ENCODE assay signal across 25 mouse cellular contexts in the genomic region with DNA sequence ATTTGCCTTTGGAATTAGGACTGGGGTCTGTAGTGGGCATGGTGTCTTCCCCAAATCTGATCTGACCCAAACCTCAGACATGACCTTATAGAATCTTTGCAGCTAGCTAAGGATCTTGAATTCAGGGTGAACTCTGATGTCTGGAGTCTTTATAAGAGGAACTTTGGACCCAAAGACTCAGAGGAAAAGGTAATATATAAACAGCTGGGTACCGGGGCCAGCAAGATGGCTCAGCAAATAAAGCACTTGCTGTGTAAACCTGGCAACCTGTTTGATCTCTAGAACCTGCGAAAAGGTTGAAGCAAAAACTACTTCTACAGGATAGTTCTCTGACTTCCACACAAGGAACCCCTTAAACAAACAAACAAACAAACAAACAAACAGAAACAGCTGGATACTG. TPM values are rescaled to one million over a fixed set of nuclear protein-coding genes. Genes with fewer than 3 reads are reported as not detected.
A peak's percentile ranks its signal among the peaks of the same experiment; 100 is the strongest.
DNase-seq lines count a peak whose midpoint lies in the region; ATAC-seq lines count a peak whose summit lies in the region.
"Had no signal": no experiment of that assay in that cellular context is flagged by ENCODE, and none has a peak within 500 bp of the region (broad histone marks: within the 10 kb centered on the region; RNA-seq: fewer than 3 reads in every experiment).

No protein-coding gene starts in this region.

- H3K36me3 ChIP-seq in lung, embryonic 16.5 days (ENCODE audit: control insufficient read depth, insufficient read depth, low read length): no peaks in the 10 kb centered on the region
- H3K36me3 ChIP-seq in stomach, embryonic 14.5 days (ENCODE audit: control insufficient read depth, insufficient read depth, low read length): no peaks in the 10 kb centered on the region
- H3K36me3 ChIP-seq: embryonic facial prominence, embryonic 12.5 days; heart, embryonic 15.5 days; hindbrain, embryonic 15.5 days; limb, embryonic 10.5 days; midbrain, embryonic 12.5 days had no signal

- 0 out of 2 replicates have a peak overlapping the region, but pooled peaks have one; percentile 11 for H3K9ac ChIP-seq in lung, embryonic 16.5 days (ENCODE audit: low read length)
- no peak overlapping the region for H3K9ac ChIP-seq in stomach, embryonic 14.5 days (replicated peaks; ENCODE audit: low read depth, low read length)
- H3K9ac ChIP-seq: embryonic facial prominence, embryonic 12.5 days; forebrain, embryonic 13.5 days; heart, embryonic 15.5 days; hindbrain, embryonic 15.5 days; midbrain, embryonic 12.5 days had no signal

- H3K27me3 ChIP-seq in lung, embryonic 16.5 days (ENCODE audit: control insufficient read depth, insufficient read depth, low read depth, low read length): no peaks in the 10 kb centered on the region
- no peaks in the 10 kb centered on the region for H3K27me3 ChIP-seq in stomach, embryonic 14.5 days (ENCODE audit: control insufficient read depth, insufficient read depth, low read length)
- H3K27me3 ChIP-seq: embryonic facial prominence, embryonic 12.5 days; forebrain, embryonic 13.5 days; heart, embryonic 15.5 days; hindbrain, embryonic 15.5 days; midbrain, embryonic 12.5 days; Patski had no signal

- H3K4me3 ChIP-seq in lung, embryonic 16.5 days (ENCODE audit: low read length): no peak overlapping the region
- no peak overlapping the region for H3K4me3 ChIP-seq in stomach, embryonic 14.5 days (ENCODE audit: low read depth, low read length)
- H3K4me3 ChIP-seq: embryonic facial prominence, embryonic 12.5 days; erythroblast, embryonic 14.5 days; forebrain, embryonic 13.5 days; heart, embryonic 15.5 days; hindbrain, embryonic 15.5 days; limb, embryonic 10.5 days; midbrain, embryonic 12.5 days had no signal

- no peaks in the 10 kb centered on the region for H3K9me3 ChIP-seq in lung, embryonic 16.5 days (ENCODE audit: control insufficient read depth, low read length)
- no peaks in the 10 kb centered on the region for H3K9me3 ChIP-seq in stomach, embryonic 14.5 days (ENCODE audit: control insufficient read depth, low read depth, low read length)
- H3K9me3 ChIP-seq: embryonic facial prominence, embryonic 12.5 days; forebrain, embryonic 13.5 days; heart, embryonic 15.5 days; hindbrain, embryonic 15.5 days; limb, embryonic 10.5 days; midbrain, embryonic 12.5 days had no signal

- WGBS in lung, embryonic 16.5 days: 76% methylated on average over 2 of the region's 2 CpGs
- WGBS in stomach, embryonic 14.5 days: 61% methylated on average over 2 of the region's 2 CpGs

- peaks cover 32% of the 10 kb centered on the region for H3K4me1 ChIP-seq in lung, embryonic 16.5 days (replicated peaks; ENCODE audit: control insufficient read depth, insufficient read depth, low read length)
- peaks cover 18% of the 10 kb centered on the region for H3K4me1 ChIP-seq in stomach, embryonic 14.5 days (ENCODE audit: control insufficient read depth, insufficient read depth, low read length)

- ATAC-seq in lung, embryonic 16.5 days (ENCODE audit: low read depth): no peak
- 0 out of 2 replicates have a peak, but pooled peaks have one; percentile 33 for ATAC-seq in stomach, embryonic 14.5 days (ENCODE audit: insufficient number of reproducible peaks, insufficient read depth, low FRiP score, low read depth)
- ATAC-seq: forebrain, embryonic 13.5 days; Patski had no signal

- peak; percentile 17 for DNase-seq in cerebellum, adult 9-10 months
- DNase-seq in cerebellum, adult 9-11 months: no peak
- no peak for DNase-seq in lung, postnatal 36 days
- DNase-seq in kidney, postnatal 14 days: peak; percentile 49
- DNase-seq in urinary bladder, adult 18-20 months (ENCODE audit: low spot score in 2 of 2): no peak
- DNase-seq in thymus, postnatal 4 days: no peak
- DNase-seq: adrenal gland, adult 8-10 months; cerebellum, adult 8-10 months; gastrocnemius, postnatal 14 days; heart, adult 18-20 months; heart, postnatal 4 days; lung, adult 2 months; lung, postnatal 4 days; thymus, postnatal 25 days had no signal

- H3K4me2 ChIP-seq in lung, embryonic 16.5 days (ENCODE audit: low read depth, low read length): no peak overlapping the region
- H3K4me2 ChIP-seq in stomach, embryonic 14.5 days (replicated peaks; ENCODE audit: low read depth, low read length): no peak overlapping the region
- H3K4me2 ChIP-seq: embryonic facial prominence, embryonic 12.5 days; forebrain, embryonic 13.5 days; heart, embryonic 15.5 days; hindbrain, embryonic 15.5 days; liver, embryonic 11.5 days; midbrain, embryonic 12.5 days had no signal

- H3K27ac ChIP-seq in lung, embryonic 16.5 days (ENCODE audit: low read length): no peak overlapping the region
- H3K27ac ChIP-seq in stomach, embryonic 14.5 days (ENCODE audit: low read length): no peak overlapping the region
- H3K27ac ChIP-seq: embryonic facial prominence, embryonic 12.5 days; forebrain, embryonic 13.5 days; heart, embryonic 15.5 days; hindbrain, embryonic 15.5 days; limb, embryonic 10.5 days; midbrain, embryonic 12.5 days had no signal

RNA-seq across cellular contexts. Expression of gene Dgkd, which starts 5.4 kb away (rescaled TPM):
- polyA plus RNA-seq in lung, embryonic 16.5 days (2015; fragmentation: Nextera tagmentation; extraction: Ambion mirVana): 32.9 and 33.9 TPM in 2 replicates
- polyA plus RNA-seq in stomach, embryonic 14.5 days (2014; fragmentation: Nextera tagmentation; extraction: Ambion mirVana): 31.0 and 35.1 TPM in 2 replicates

RNA-seq across cellular contexts. Expression of gene Sag, which starts 55.0 kb away (rescaled TPM):
- polyA plus RNA-seq in lung, embryonic 16.5 days (2015; fragmentation: Nextera tagmentation; extraction: Ambion mirVana): 1.1 and 1.2 TPM in 2 replicates
- 2.6 and 2.7 TPM in 2 replicates for polyA plus RNA-seq in stomach, embryonic 14.5 days (2014; fragmentation: Nextera tagmentation; extraction: Ambion mirVana)
- polyA plus RNA-seq: erythroblast, embryonic 14.5 days had no signal

Comparison
In these comparisons a context has a peak if more than half of its experiments do, and no peak if none do; other contexts are left out.
1. DNase-seq: peak in cerebellum, adult 9-10 months (single experiment) and kidney, postnatal 14 days (single experiment); none in cerebellum, adult 9-11 months (single experiment), lung, postnatal 36 days (single experiment), urinary bladder, adult 18-20 months (0 of 2) and thymus, postnatal 4 days (single experiment).